Comparison of ENCODE assay signal across 9 mouse cellular contexts in genomic region chr8:62080195-62080802, GRCm38 (mm10). TPM values are rescaled to one million over a fixed set of nuclear protein-coding genes. Genes with fewer than 3 reads are reported as not detected.
DNase-seq lines count a peak whose midpoint lies in the region; ATAC-seq and TF ChIP-seq lines count a peak whose summit lies in the region.
"Had no signal": no experiment of that assay in that cellular context is flagged by ENCODE, and none has a peak within 500 bp of the region (broad histone marks: within the 10 kb centered on the region; RNA-seq: fewer than 3 reads in every experiment).

No protein-coding gene starts in this region.

- intact Hi-C loops in gastrocnemius, adult 2 months (cut with DNase I) = no loop called here

- H3K4me3 ChIP-seq in gastrocnemius, adult 2 months = no peak overlapping the region
- no peak overlapping the region for H3K4me3 ChIP-seq in hindbrain, postnatal 0 days (ENCODE audit: low read length)

- TF ChIP-seq CTCF in gastrocnemius, adult 2 months (IDR thresholded peaks at IDR 0.05) = peak; percentile 53
- TF ChIP-seq CTCF in hindbrain, postnatal 0 days (IDR thresholded peaks at IDR 0.05; ENCODE audit: low read depth) = peak; percentile 66

- 43% methylated on average over 3 of the region's 3 CpGs for WGBS in hindbrain, postnatal 0 days

- peak; percentile 76 for ATAC-seq in hindbrain, postnatal 0 days
- ATAC-seq in megakaryocyte-erythroid progenitor cell, adult 5-6 weeks (replicated peaks; ENCODE audit: low FRiP score, low TSS enrichment, poor library complexity, severe bottlenecking) = no peak; the same call in 1 of the 2 replicates

- no peak overlapping the region for H3K9ac ChIP-seq in hindbrain, postnatal 0 days (replicated peaks; ENCODE audit: low read length)

- H3K27ac ChIP-seq in gastrocnemius, adult 2 months = no peak overlapping the region
- no peak overlapping the region for H3K27ac ChIP-seq in hindbrain, postnatal 0 days

- no peaks in the 10 kb centered on the region for H3K4me1 ChIP-seq in hindbrain, postnatal 0 days (ENCODE audit: insufficient read depth, low read length)

- no peak for DNase-seq in gastrocnemius, adult 2 months
- DNase-seq in gastrocnemius, postnatal 25 days = no peak
- DNase-seq in thymus, postnatal 0 days (ENCODE audit: low spot score) = peak; percentile 5
- no peak for DNase-seq in thymus, postnatal 25 days
- DNase-seq in hindbrain, postnatal 0 days (ENCODE audit: low spot score) = peak; percentile 93
- no peak for DNase-seq in right cerebral cortex, adult 18-20 months
- DNase-seq in cerebellum, postnatal 25 days = no peak

- no peak overlapping the region for H3K4me2 ChIP-seq in hindbrain, postnatal 0 days (ENCODE audit: low read depth, low read length)

- H3K36me3 ChIP-seq in hindbrain, postnatal 0 days (ENCODE audit: insufficient read depth, low read length) = no peaks in the 10 kb centered on the region

- no peaks in the 10 kb centered on the region for H3K9me3 ChIP-seq in hindbrain, postnatal 0 days (ENCODE audit: low read length)

- H3K27me3 ChIP-seq in hindbrain, postnatal 0 days (ENCODE audit: insufficient read depth, low read length) = no peaks in the 10 kb centered on the region

RNA-seq across cellular contexts. Expression of gene Anxa10, which starts 42.7 kb away (rescaled TPM):
- total RNA-seq in gastrocnemius, adult 2 months (2021) = not detected
- total RNA-seq in gastrocnemius, postnatal 25 days (2021) = not detected
- 0.14 and 0.19 TPM in 2 replicates for polyA plus RNA-seq in thymus, postnatal 0 days (2015; fragmentation: Nextera tagmentation; extraction: Ambion mirVana)
- 0.18 TPM in 1 of 2 replicates, not detected in the other for total RNA-seq in hindbrain, postnatal 0 days (2014; rRNA removed)
- polyA plus RNA-seq in hindbrain, postnatal 0 days (2015; fragmentation: Nextera tagmentation; extraction: Ambion mirVana) = 0.11 TPM in 1 of 2 replicates, not detected in the other
- not detected in 2 replicates for total RNA-seq in megakaryocyte-erythroid progenitor cell, adult 5-6 weeks (2014; fragmentation: Nextera tagmentation)
- total RNA-seq in megakaryocyte-erythroid progenitor cell, adult 5-6 weeks (2017) = not detected in 2 replicates
- total RNA-seq: left cerebral cortex, postnatal 10 days had no signal

Comparison
In these comparisons a context has a peak if more than half of its experiments do, and no peak if none do; other contexts are left out.
1. DNase-seq: peak in thymus, postnatal 0 days (single experiment) and hindbrain, postnatal 0 days (single experiment); none in gastrocnemius, adult 2 months (single experiment), gastrocnemius, postnatal 25 days (single experiment), thymus, postnatal 25 days (single experiment), right cerebral cortex, adult 18-20 months (single experiment) and cerebellum, postnatal 25 days (0 of 2).